Mouse (Mus musculus) left cerebral cortex, adult 11 months (tissue): ENCODE results near the gene Clec16a.

Experiments used
- DNase-seq: peaks from one replicate; pipeline ENCODE4 v3.0.0; 2022; ENCODE audit warnings: low spot score

The Clec16a gene

DNA sequence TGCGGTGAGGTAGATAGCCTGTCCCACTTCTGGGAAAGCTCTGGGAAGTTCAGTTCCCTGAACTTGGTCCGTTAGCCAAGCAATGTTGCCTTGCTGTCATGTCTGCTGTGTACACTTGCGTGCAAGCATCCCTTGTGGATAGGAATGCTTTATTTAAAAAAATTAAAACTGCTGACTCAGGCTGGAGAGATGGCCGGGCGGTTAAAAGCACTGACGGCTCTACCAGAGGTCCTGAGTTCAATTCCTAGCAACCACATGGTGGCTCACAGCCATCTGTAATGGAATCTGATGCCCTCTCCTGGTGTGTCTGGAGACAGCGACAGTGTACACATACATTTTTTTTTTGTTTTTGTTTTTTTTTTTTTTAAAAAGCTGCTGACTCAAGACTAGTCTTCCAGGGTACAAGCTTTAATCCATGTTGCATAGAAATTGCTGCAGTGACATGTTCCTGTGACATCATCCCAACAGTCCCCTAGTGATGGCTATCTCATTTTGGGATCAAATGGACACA, 242.5 kb downstream of the Clec16a start:
- DNase-seq, result no peak

DNA sequence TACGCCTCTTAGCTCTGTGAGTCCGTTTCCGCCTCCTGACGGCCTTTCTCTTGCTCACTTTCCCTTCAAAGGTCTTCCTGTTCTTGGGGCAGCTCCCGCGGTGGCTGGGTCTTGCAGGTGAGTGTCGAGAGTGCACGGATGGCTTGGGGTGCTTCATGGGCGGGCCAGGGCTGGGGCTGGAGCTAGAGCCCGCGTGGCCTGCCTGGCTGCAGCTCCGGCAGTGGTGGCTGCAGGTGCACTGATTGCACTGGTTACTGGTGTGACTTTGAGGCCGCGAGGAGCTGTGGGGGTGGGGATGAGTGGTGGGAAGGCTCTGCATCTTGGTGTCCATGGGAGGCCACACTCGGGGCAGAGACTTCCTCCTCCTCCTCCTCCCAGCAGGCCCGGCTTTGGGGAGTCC, 243.1 kb downstream of the Clec16a start, which contains the start of gene Tnp2:
Gene Tnp2 (minus strand): TSS at position 390 of the 400 bp plus-strand sequence.
- DNase-seq, result no peak

GRCm38 (mm10) chr16:10788866-10789265, 243.7 kb downstream of the Clec16a start:
- DNase-seq, result no peak

GRCm38 (mm10) chr16:10790702-10791101, 245.6 kb downstream of the Clec16a start, which contains the start of gene Prm3:
Gene Prm3 (minus strand): TSS chr16:10790914.
- no peak for DNase-seq
